Mouse (Mus musculus) small intestine, adult 2 months (tissue): Measurements from ENCODE around the gene Ptpn13.

ENCODE experiments used
- CTCF ChIP-seq: fragments of 200-500 bp; IDR thresholded peaks from 2 replicates; pipeline ENCODE4 v1.5.1; 2012; ENCODE audit warnings: low read depth, mild to moderate bottlenecking, control low read depth, inconsistent platforms, low read length, moderate library complexity, mixed read lengths; ENCODE audit not compliant: insufficient replicate concordance, insufficient read length; ENCODE audit errors: extremely low read depth
- POLR2A ChIP-seq: fragments of 200-500 bp; IDR thresholded peaks from 2 replicates; pipeline ENCODE4 v1.6.1; 2012; ENCODE audit warnings: low read depth, mild to moderate bottlenecking, control low read depth, inconsistent platforms, low read length, moderate library complexity

DNA sequence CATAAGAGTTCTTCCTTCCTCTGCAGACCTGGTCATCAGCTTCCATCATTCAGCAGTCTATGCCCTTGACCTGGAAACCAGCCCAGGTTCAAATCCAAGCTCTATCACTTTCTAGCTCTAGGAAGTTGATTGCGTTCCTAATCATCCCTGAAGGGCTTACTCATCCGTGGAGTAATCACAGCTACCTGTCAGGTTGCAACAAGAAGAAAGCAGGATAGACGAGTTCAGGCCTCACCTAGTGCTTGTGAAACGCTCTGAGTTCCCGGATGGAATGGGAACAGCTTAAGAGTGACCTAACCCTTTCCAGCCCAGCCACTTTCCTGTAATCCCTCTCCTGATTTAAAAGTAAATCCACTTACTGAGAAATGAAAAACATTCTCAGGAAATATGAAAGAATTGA, 185.2 kb downstream of the Ptpn13 start:
- no peak for TF ChIP-seq CTCF
- TF ChIP-seq POLR2A: no peak
